Mouse (Mus musculus): ENCODE measurements around the gene Pmpcb.

The Pmpcb gene

GRCm38 (mm10) chr5:21732177-21732911 is 4.6 kb upstream of the Pmpcb start:
- DNase-seq (ENCODE audit: low spot score in 2 of 2) = no peak

GRCm38 (mm10) chr5:21732930-21733329 is 4.0 kb upstream of the Pmpcb start:
- DNase-seq (ENCODE audit: low spot score in 2 of 2) = peak in 1 of 2 experiments; percentile 69

GRCm38 (mm10) chr5:21735100-21735499 is 1.8 kb upstream of the Pmpcb start:
- DNase-seq (ENCODE audit: low spot score in 2 of 2) = no peak

- DNase-seq (ENCODE audit: low spot score in 2 of 2) = peak in 1 of 2 experiments; percentile 48
Measured at GRCm38 (mm10) chr5:21735584-21735983, 1.4 kb upstream of the Pmpcb start.

GRCm38 (mm10) chr5:21736046-21736445 is 895 bp upstream of the Pmpcb start:
- no peak for DNase-seq (ENCODE audit: low spot score in 2 of 2)

- no peak for DNase-seq (ENCODE audit: low spot score in 2 of 2)
Measured at GRCm38 (mm10) chr5:21737620-21738019, 679 bp downstream of the Pmpcb start.

GRCm38 (mm10) chr5:21739120-21739519 is 2.2 kb downstream of the Pmpcb start:
- DNase-seq (ENCODE audit: low spot score in 2 of 2) = no peak

- no peak for DNase-seq (ENCODE audit: low spot score in 2 of 2)
Measured at GRCm38 (mm10) chr5:21739881-21740280, 2.9 kb downstream of the Pmpcb start.

GRCm38 (mm10) chr5:21743606-21744005 is 6.7 kb downstream of the Pmpcb start:
- no peak for DNase-seq (ENCODE audit: low spot score in 2 of 2)

GRCm38 (mm10) chr5:21744651-21745050 is 7.7 kb downstream of the Pmpcb start:
- no peak for DNase-seq (ENCODE audit: low spot score in 2 of 2)

- DNase-seq (ENCODE audit: low spot score in 2 of 2) = no peak
Measured at GRCm38 (mm10) chr5:21745966-21746365, 9.0 kb downstream of the Pmpcb start.

GRCm38 (mm10) chr5:21768506-21768905 is 31.6 kb downstream of the Pmpcb start:
- DNase-seq (ENCODE audit: low spot score in 2 of 2) = no peak

- no peak for DNase-seq (ENCODE audit: low spot score in 2 of 2)
Measured at GRCm38 (mm10) chr5:21769841-21770240, 32.9 kb downstream of the Pmpcb start.

GRCm38 (mm10) chr5:21776491-21776890 is 39.5 kb downstream of the Pmpcb start:
- DNase-seq (ENCODE audit: low spot score in 2 of 2) = no peak

- no peak for DNase-seq (ENCODE audit: low spot score in 2 of 2)
Measured at GRCm38 (mm10) chr5:21784161-21785052, 47.5 kb downstream of the Pmpcb start.

- DNase-seq (ENCODE audit: low spot score in 2 of 2) = peak; percentile 75 to 90
Measured at GRCm38 (mm10) chr5:21785053-21785452, 48.1 kb downstream of the Pmpcb start, which contains the start of the genes Dnajc2 and Psmc2. Dnajc2 (minus strand) TSS chr5:21785251. Psmc2 (plus strand) TSS chr5:21785283.

GRCm38 (mm10) chr5:21785776-21786175 is 48.8 kb downstream of the Pmpcb start:
- no peak for DNase-seq (ENCODE audit: low spot score in 2 of 2)

- DNase-seq (ENCODE audit: low spot score in 2 of 2) = peak; percentile 91 to 93
Measured at GRCm38 (mm10) chr5:21786258-21787185, 49.6 kb downstream of the Pmpcb start.

GRCm38 (mm10) chr5:21787186-21788105 is 50.5 kb downstream of the Pmpcb start:
- no peak for DNase-seq (ENCODE audit: low spot score in 2 of 2)

- DNase-seq (ENCODE audit: low spot score in 2 of 2) = no peak
Measured at GRCm38 (mm10) chr5:21789061-21789460, 52.1 kb downstream of the Pmpcb start.
